21 mouse cellular contexts compared by ENCODE assay signal in the genomic region with DNA sequence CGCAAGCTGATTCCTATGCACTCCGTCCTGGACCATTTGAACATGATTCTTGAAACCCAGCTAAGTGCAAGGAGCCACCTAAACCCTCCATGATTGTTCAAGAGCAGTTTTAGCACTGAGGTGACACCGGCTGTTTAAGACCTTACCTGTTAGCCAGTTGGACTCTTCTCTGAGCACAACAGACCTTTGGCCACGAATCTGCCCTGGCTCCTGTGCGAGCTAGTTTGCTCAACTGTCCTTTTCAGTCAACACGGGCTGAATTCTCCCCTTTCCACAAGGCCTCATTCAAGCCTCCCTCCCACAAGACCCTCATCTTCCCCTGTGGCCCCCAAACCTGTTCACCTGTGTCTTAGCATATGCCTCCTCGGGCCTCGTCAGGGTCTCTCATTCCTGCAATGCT.
"Had no signal": no experiment of that assay in that cellular context is flagged by ENCODE, and none has a peak within 500 bp of the region (broad histone marks: within the 10 kb centered on the region; RNA-seq: fewer than 3 reads in every experiment).

No protein-coding gene starts in this region.

- H3K9ac ChIP-seq: lung, embryonic 15.5 days; midbrain, embryonic 12.5 days; neural tube, embryonic 13.5 days; neural tube, embryonic 15.5 days had no signal

- H3K4me2 ChIP-seq: lung, embryonic 15.5 days; midbrain, embryonic 12.5 days; neural tube, embryonic 13.5 days; neural tube, embryonic 15.5 days had no signal

- H3K36me3 ChIP-seq: lung, embryonic 15.5 days; midbrain, embryonic 12.5 days; neural tube, embryonic 13.5 days; neural tube, embryonic 15.5 days had no signal

- H3K27me3 ChIP-seq: lung, embryonic 15.5 days; midbrain, embryonic 12.5 days; neural tube, embryonic 13.5 days; neural tube, embryonic 15.5 days had no signal

- H3K27ac ChIP-seq: lung, embryonic 15.5 days; macrophage; midbrain, embryonic 12.5 days; neural tube, embryonic 13.5 days; neural tube, embryonic 15.5 days had no signal

- H3K4me1 ChIP-seq: megakaryocyte, embryonic 14.5 days; midbrain, embryonic 12.5 days; neural tube, embryonic 15.5 days had no signal

- ATAC-seq: lung, postnatal 0 days; midbrain, embryonic 16.5 days had no signal

- DNase-seq: lung, adult 2 months; lung, postnatal 14 days; lung, postnatal 36 days; midbrain, embryonic 14.5 days; retina, postnatal 1 day; right cerebral cortex, adult 18-20 months; right cerebral cortex, postnatal 25 days; right cerebral cortex, postnatal 4 days; spleen, adult 18-20 months; thymus, adult 18-20 months; thymus, postnatal 14 days; thymus, postnatal 36 days had no signal

- H3K4me3 ChIP-seq: lung, embryonic 15.5 days; megakaryocyte, embryonic 14.5 days; midbrain, embryonic 12.5 days; myocyte; neural tube, embryonic 13.5 days; neural tube, embryonic 15.5 days had no signal

- H3K9me3 ChIP-seq: lung, embryonic 15.5 days; midbrain, embryonic 12.5 days; neural tube, embryonic 13.5 days; neural tube, embryonic 15.5 days had no signal
